Mouse (Mus musculus): Measurements from ENCODE around the gene Tomm40. TPM values are rescaled to one million over a fixed set of nuclear protein-coding genes. Genes with fewer than 3 reads are reported as not detected.

The Tomm40 gene
- total RNA-seq, 2 experiments from 2014 or later, result 12.6 to 17.0 TPM

- ATAC-seq (ENCODE audit: poor library complexity, severe bottlenecking), result no peak
Measured at GRCm38 (mm10) chr7:19664455-19664954, 50.7 kb downstream of the Tomm40 start.

- ATAC-seq (ENCODE audit: poor library complexity, severe bottlenecking), result no peak
Measured at GRCm38 (mm10) chr7:19663940-19664339, 51.3 kb downstream of the Tomm40 start.

DNA sequence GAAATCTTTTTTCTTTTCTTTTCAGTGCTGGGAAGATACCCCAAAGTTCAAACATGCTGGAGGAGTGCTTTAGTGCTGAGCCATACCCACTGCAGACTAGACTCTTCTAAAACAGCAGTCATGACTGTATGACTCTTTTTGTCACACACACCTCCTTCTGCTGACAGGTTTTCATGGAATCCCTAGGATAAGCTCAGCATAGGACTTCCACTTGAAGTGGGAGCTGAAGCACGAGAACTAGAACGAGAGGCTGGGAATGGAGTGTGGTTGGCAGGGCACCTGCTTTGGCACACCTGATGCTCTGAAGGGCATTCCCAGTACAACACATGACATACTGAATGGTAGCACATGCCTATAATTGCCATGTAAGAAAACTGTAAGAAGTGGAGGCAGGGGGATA is 62.6 kb downstream of the Tomm40 start:
- no peak for ATAC-seq (ENCODE audit: poor library complexity, severe bottlenecking)

Other genes with a start within 250 kb of the Tomm40 start
- gene Bloc1s3, start 207.1 kb downstream of the Tomm40 start, total RNA-seq (2015), result 3.9 and 6.2 TPM in 2 replicates
- gene Bloc1s3, start 207.1 kb downstream of the Tomm40 start, total RNA-seq (2017), result 2.7 and 4.0 TPM in 2 replicates
- gene Trappc6a, start 207.0 kb downstream of the Tomm40 start, total RNA-seq (2015), result 27.1 and 32.1 TPM in 2 replicates
- 15.3 and 18.0 TPM in 2 replicates for gene Trappc6a, start 207.0 kb downstream of the Tomm40 start, total RNA-seq (2017)
- 0.23 TPM in 1 of 2 replicates, not detected in the other for gene Nkpd1, start 197.6 kb downstream of the Tomm40 start, total RNA-seq (2015)
- not detected in 2 replicates for gene Nkpd1, start 197.6 kb downstream of the Tomm40 start, total RNA-seq (2017)
- gene Ppp1r37, start 152.4 kb downstream of the Tomm40 start, total RNA-seq (2015), result 10.4 and 13.1 TPM in 2 replicates
- 14.1 and 14.3 TPM in 2 replicates for gene Ppp1r37, start 152.4 kb downstream of the Tomm40 start, total RNA-seq (2017)
- 4.5 and 5.4 TPM in 2 replicates for gene Zfp296, start 138.2 kb downstream of the Tomm40 start, total RNA-seq (2015)
- 3.2 and 4.8 TPM in 2 replicates for gene Zfp296, start 138.2 kb downstream of the Tomm40 start, total RNA-seq (2017)
- gene Gemin7, start 137.8 kb downstream of the Tomm40 start, total RNA-seq (2015), result 78.2 and 107 TPM in 2 replicates
- gene Gemin7, start 137.8 kb downstream of the Tomm40 start, total RNA-seq (2017), result 39.9 and 49.3 TPM in 2 replicates
- gene Clasrp, start 111.0 kb downstream of the Tomm40 start, total RNA-seq (2015), result 15.8 and 23.4 TPM in 2 replicates
- 28.8 and 32.6 TPM in 2 replicates for gene Clasrp, start 111.0 kb downstream of the Tomm40 start, total RNA-seq (2017)
- gene Relb, start 86.0 kb downstream of the Tomm40 start, total RNA-seq (2015), result 8.3 and 8.6 TPM in 2 replicates
- gene Relb, start 86.0 kb downstream of the Tomm40 start, total RNA-seq (2017), result 9.3 and 10.3 TPM in 2 replicates
- 56.6 and 62.8 TPM in 2 replicates for gene Clptm1, start 50.4 kb downstream of the Tomm40 start, total RNA-seq (2015)
- gene Clptm1, start 50.4 kb downstream of the Tomm40 start, total RNA-seq (2017), result 33.2 and 37.8 TPM in 2 replicates
- gene Apoc2, start 37.5 kb downstream of the Tomm40 start, total RNA-seq (2015), result 90.8 and 107 TPM in 2 replicates
- gene Apoc2, start 37.5 kb downstream of the Tomm40 start, total RNA-seq (2017), result 79.2 and 97.6 TPM in 2 replicates
- not detected in 2 replicates for gene Gm44805, start 34.0 kb downstream of the Tomm40 start, total RNA-seq (2015)
- gene Gm44805, start 34.0 kb downstream of the Tomm40 start, total RNA-seq (2017), result not detected in 2 replicates
- gene Apoc4, start 34.0 kb downstream of the Tomm40 start, total RNA-seq (2015), result not detected in 2 replicates
- 0.04 TPM in 1 of 2 replicates, not detected in the other for gene Apoc4, start 34.0 kb downstream of the Tomm40 start, total RNA-seq (2017)
- gene Apoc1, start 22.8 kb downstream of the Tomm40 start, total RNA-seq (2015), result 3.8 and 7.8 TPM in 2 replicates
- 4.2 and 15.8 TPM in 2 replicates for gene Apoc1, start 22.8 kb downstream of the Tomm40 start, total RNA-seq (2017)
- gene Apoe, start 16.2 kb downstream of the Tomm40 start, total RNA-seq (2015), result 104 and 106 TPM in 2 replicates
- 609 and 642 TPM in 2 replicates for gene Apoe, start 16.2 kb downstream of the Tomm40 start, total RNA-seq (2017)
- 0.51 and 0.78 TPM in 2 replicates for gene Nectin2, start 35.0 kb upstream of the Tomm40 start, total RNA-seq (2015)
- 0.37 and 0.66 TPM in 2 replicates for gene Nectin2, start 35.0 kb upstream of the Tomm40 start, total RNA-seq (2017)
- not detected in 2 replicates for gene Bcam, start 55.6 kb upstream of the Tomm40 start, total RNA-seq (2015)
- 0.29 TPM in 1 of 2 replicates, not detected in the other for gene Bcam, start 55.6 kb upstream of the Tomm40 start, total RNA-seq (2017)
- gene Cblc, start 81.4 kb upstream of the Tomm40 start, total RNA-seq (2015), result not detected in 2 replicates
- gene Cblc, start 81.4 kb upstream of the Tomm40 start, total RNA-seq (2017), result not detected in 2 replicates
- 29.2 and 39.1 TPM in 2 replicates for gene Bcl3, start 107.3 kb upstream of the Tomm40 start, total RNA-seq (2015)
- 9.7 and 17.1 TPM in 2 replicates for gene Bcl3, start 107.3 kb upstream of the Tomm40 start, total RNA-seq (2017)
- gene Gm19345, start 136.6 kb upstream of the Tomm40 start, total RNA-seq (2015), result not detected in 2 replicates
- gene Gm19345, start 136.6 kb upstream of the Tomm40 start, total RNA-seq (2017), result not detected in 2 replicates
- 0.47 and 0.75 TPM in 2 replicates for gene Ceacam16, start 145.9 kb upstream of the Tomm40 start, total RNA-seq (2015)
- 0.18 and 0.28 TPM in 2 replicates for gene Ceacam16, start 145.9 kb upstream of the Tomm40 start, total RNA-seq (2017)
- gene Ceacam19, start 172.5 kb upstream of the Tomm40 start, total RNA-seq (2015), result 1.2 and 1.3 TPM in 2 replicates
- gene Ceacam19, start 172.5 kb upstream of the Tomm40 start, total RNA-seq (2017), result 1.6 and 2.4 TPM in 2 replicates
- 7.8 TPM in 2 replicates for gene Pvr, start 205.7 kb upstream of the Tomm40 start, total RNA-seq (2015)
- gene Pvr, start 205.7 kb upstream of the Tomm40 start, total RNA-seq (2017), result 7.6 TPM in 2 replicates
- 0.31 TPM in 1 of 2 replicates, not detected in the other for gene Igsf23, start 235.3 kb upstream of the Tomm40 start, total RNA-seq (2015)
- gene Igsf23, start 235.3 kb upstream of the Tomm40 start, total RNA-seq (2017), result 0.11 TPM in 1 of 2 replicates, not detected in the other
- not detected in 2 replicates for gene Ceacam20, start 250.0 kb upstream of the Tomm40 start, total RNA-seq (2015)
- not detected in 2 replicates for gene Ceacam20, start 250.0 kb upstream of the Tomm40 start, total RNA-seq (2017)